12 mouse cellular contexts compared by ENCODE assay signal in the genomic region with DNA sequence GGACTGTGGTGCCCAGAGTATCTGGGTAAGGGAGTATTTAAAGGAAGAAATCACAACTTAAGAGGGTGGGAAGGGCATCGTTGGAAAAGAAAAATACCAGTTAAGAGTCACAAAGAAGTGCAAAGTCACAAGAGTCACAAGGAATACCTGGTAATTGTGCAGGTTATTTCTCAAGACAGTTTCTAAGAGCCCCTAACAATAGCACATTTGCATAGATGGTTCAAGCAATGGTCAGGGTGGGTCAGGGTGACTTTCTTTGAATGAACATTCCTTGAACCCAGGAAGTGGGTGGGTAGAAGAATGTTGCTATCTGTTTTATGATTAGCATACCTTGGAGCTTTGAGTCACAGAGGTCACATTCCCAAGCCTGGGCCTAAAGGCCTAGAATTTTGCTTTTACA. TPM values are rescaled to one million over a fixed set of nuclear protein-coding genes. Genes with fewer than 3 reads are reported as not detected.
DNase-seq lines count a peak whose midpoint lies in the region; TF ChIP-seq lines count a peak whose summit lies in the region.
"Not testable (repeated sequence)": the region's sequence is repeated elsewhere in the genome, so short reads cannot be mapped to it uniquely, and the experiment has no call there.
"Had no signal": no experiment of that assay in that cellular context is flagged by ENCODE, and none has a peak within 500 bp of the region (broad histone marks: within the 10 kb centered on the region; RNA-seq: fewer than 3 reads in every experiment).

No protein-coding gene starts in this region.

- DNase-seq in ES-CJ7 (ENCODE audit: low read depth, low spot score) (peak; percentile 81), ES-E14 (ENCODE audit: low read depth, low spot score) (peak; percentile 26), R1 (ENCODE audit: low read depth, low spot score) (peak; percentile 89), ZHBTc4 (ENCODE audit: low read depth, low spot score) (peak; percentile 80)

- H3K4me1 ChIP-seq in ES-Bruce4 (ENCODE audit: control insufficient read depth, insufficient read depth, low read length); ES-E14 (ENCODE audit: control insufficient read depth in 2 of 2, insufficient read depth in 2 of 2, low read length in 2 of 2, poor library complexity in 1 of 2): not testable (repeated sequence)

- not testable (repeated sequence) for TF ChIP-seq CTCF in ES-Bruce4 (IDR thresholded peaks at IDR 0.05; ENCODE audit: low read depth, low read length)

- TF ChIP-seq EP300 in ES-Bruce4 (IDR thresholded peaks at IDR 0.05; ENCODE audit: insufficient read depth, low read depth, low read length): not testable (repeated sequence)

- H3K9ac ChIP-seq in ES-Bruce4 (ENCODE audit: low read depth, poor library complexity, severe bottlenecking); ES-E14 (ENCODE audit: insufficient read depth, low read depth, low read length, poor library complexity, severe bottlenecking): not testable (repeated sequence)

- in situ Hi-C loops in ES-E14 (cut with MboI; ENCODE audit: low sequenced_read_pairs in 2 of 2, unreplicated experiment in 2 of 2): not testable (repeated sequence)

- H3K27me3 ChIP-seq in ES-Bruce4 (ENCODE audit: control insufficient read depth, insufficient read depth, low read length, poor library complexity, severe bottlenecking): not testable (repeated sequence)

- TF ChIP-seq POLR2A in ES-Bruce4 (IDR thresholded peaks at IDR 0.05; ENCODE audit: insufficient read depth, low read length): not testable (repeated sequence)

- H3K27ac ChIP-seq in ES-Bruce4 (ENCODE audit: insufficient read depth, low read length): peak overlapping the region; percentile 75
- H3K27ac ChIP-seq in ES-E14 (ENCODE audit: insufficient read depth, low read depth, low read length, poor library complexity, severe bottlenecking): peak overlapping the region; percentile 84; the same call in 1 of the 2 replicates

- not testable (repeated sequence) for H3K36me3 ChIP-seq in ES-Bruce4 (ENCODE audit: control insufficient read depth, insufficient read depth, low read length, poor library complexity, severe bottlenecking); ES-E14 (ENCODE audit: control insufficient read depth, insufficient read depth, low read length, poor library complexity, severe bottlenecking)

- H3K9me3 ChIP-seq in ES-Bruce4 (replicated peaks; ENCODE audit: control insufficient read depth, insufficient read depth, low read length, poor library complexity, severe bottlenecking); ES-E14 (ENCODE audit: control insufficient read depth, insufficient read depth, low read depth, low read length): not testable (repeated sequence)

- H3K4me3 ChIP-seq in ES-Bruce4 (ENCODE audit: low read depth, low read length); ES-E14 (ENCODE audit: insufficient read depth in 1 of 2, low read depth in 1 of 2, low read length in 2 of 2, poor library complexity in 1 of 2, severe bottlenecking in 1 of 2): not testable (repeated sequence)

RNA-seq across cellular contexts. Expression of gene Dcaf12l1, which starts 19.4 kb away (rescaled TPM):
- polyA plus RNA-seq in ES-Bruce4 (2011; ENCODE audit: insufficient read depth, insufficient read length, low read depth, missing spikeins): 18.4 and 20.2 TPM in 2 replicates
- 6.7 and 24.1 TPM in 2 replicates for total RNA-seq in ES-E14 (2012; rRNA removed)
- total RNA-seq: CH12.LX, MEL had no signal
- polyA plus RNA-seq: activated CD4-positive, CD25-positive, alpha-beta regulatory T cell, adult 4 months; C2C12; CD4-positive, CD25-positive, alpha-beta regulatory T cell, adult 4 months; G1E; Patski had no signal

Comparison
In these comparisons a context has a peak if more than half of its experiments do, and no peak if none do; other contexts are left out.
1. DNase-seq: peak in every context shown above with its lines; median percentile 89 in R1; 81 in ES-CJ7; 80 in ZHBTc4; 26 in ES-E14.